Mouse (Mus musculus) heart, adult 2 months (tissue): ENCODE measurements at regions not wholly inside any gene's neighbourhood (a gene's known extent, or its start where the extent isn't known, plus 50 kb on each side); places are given as distances from the start of the nearest gene placed in this dataset.
A peak's percentile ranks its signal among the peaks of the same experiment; 100 is the strongest.

Experiments used
- DNase-seq, 2 experiments: peaks; one replicate each; pipeline ENCODE4 v3.0.0; 2021
- H3K27ac ChIP-seq: fragments of 200-600 bp; 2 replicates; pipeline ENCODE4 v1.8.1; 2022
- H3K27me3 ChIP-seq: fragments of 200-500 bp; 2 replicates; pipeline ENCODE4 v1.6.1; 2012; ENCODE audit warnings: mild to moderate bottlenecking, low read length, inconsistent platforms, mixed read lengths; ENCODE audit not compliant: control insufficient read depth, insufficient read depth
- H3K36me3 ChIP-seq: fragments of 200-500 bp; 2 replicates; pipeline ENCODE4 v1.6.1; 2012; ENCODE audit warnings: low read length, inconsistent platforms; ENCODE audit not compliant: control insufficient read depth, insufficient read depth
- H3K4me1 ChIP-seq: fragments of 200-500 bp; 2 replicates; pipeline ENCODE4 v1.6.1; 2011; ENCODE audit warnings: low read length; ENCODE audit not compliant: control insufficient read depth, insufficient read depth
- H3K4me3 ChIP-seq: fragments of 200-600 bp; 2 replicates; pipeline ENCODE4 v1.8.1; 2022
- H3K79me2 ChIP-seq: fragments of 200-500 bp; replicated peaks from 2 replicates; pipeline ENCODE4 v1.6.1; 2012; ENCODE audit warnings: mild to moderate bottlenecking, inconsistent platforms, low read length, moderate library complexity, mixed read lengths; ENCODE audit not compliant: control insufficient read depth, insufficient read depth
- H3K9ac ChIP-seq: fragments of 200-500 bp; 2 replicates; pipeline ENCODE4 v1.6.1; 2012; ENCODE audit warnings: low read depth, mild to moderate bottlenecking, control low read depth, inconsistent platforms, low read length, mixed read lengths
- CTCF ChIP-seq: fragments of 200-600 bp; IDR thresholded peaks from 2 replicates; pipeline ENCODE4 v1.8.1; 2022; ENCODE audit warnings: antibody characterized with exemption, mild to moderate bottlenecking, moderate library complexity
- EP300 ChIP-seq: fragments of 200-500 bp; IDR thresholded peaks from 2 replicates; pipeline ENCODE4 v1.6.1; 2011; ENCODE audit warnings: low read depth, low read length, control low read depth; ENCODE audit not compliant: insufficient read depth
- POLR2A ChIP-seq: fragments of 200-500 bp; IDR thresholded peaks from 2 replicates; pipeline ENCODE4 v1.6.1; 2011; ENCODE audit warnings: mild to moderate bottlenecking, low read depth, low read length, control low read depth; ENCODE audit not compliant: insufficient read depth
- WGBS: fragments of 180-500 bp; shearing (Covaris S2); methylation state at CpG from one replicate; pipeline ENCODE4 v1.1.7; 2018; 5-methylcytosine and 5-hydroxymethylcytosine counted together
- intact Hi-C: fragments of 180-260 bp; cut with DNase I; formaldehyde crosslinking; loops from one replicate; pipeline ENCODE4 v1.15.1; 2025

DNA sequence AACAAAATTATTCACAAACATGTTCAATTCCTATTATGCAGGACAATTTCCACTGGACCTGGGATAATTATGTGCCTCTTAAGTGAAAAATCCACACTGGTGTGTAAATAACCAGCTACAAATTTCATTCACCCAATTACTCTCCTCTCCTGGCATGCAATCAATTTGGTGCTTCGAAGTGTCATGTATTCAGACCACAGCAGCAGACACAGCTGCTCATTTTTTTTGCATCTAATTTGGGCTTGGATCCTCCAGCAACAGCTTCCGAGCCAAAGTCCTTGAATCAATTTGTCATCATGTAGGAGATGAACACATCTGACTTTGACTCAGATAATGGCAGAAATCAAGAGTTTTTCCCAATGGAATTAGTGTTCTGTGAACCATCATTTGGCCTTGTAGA is 113.1 kb upstream of the Tnfsf11 start:
- Histone ChIP-seq H3K36me3 (no peaks in the 10 kb centered on the region), H3K79me2 (no peaks in the 10 kb centered on the region), H3K4me1 (no peaks in the 10 kb centered on the region), H3K27me3 (no peaks in the 10 kb centered on the region), H3K4me3 (no peak overlapping the region), H3K27ac (no peak overlapping the region), H3K9ac (no peak overlapping the region)
- 46% methylated on average over 2 of the region's 2 CpGs for WGBS
- TF ChIP-seq CTCF: no peak
- no peak for TF ChIP-seq POLR2A
- TF ChIP-seq EP300: no peak
- DNase-seq: no peak
- intact Hi-C loops: no loop called here

DNA sequence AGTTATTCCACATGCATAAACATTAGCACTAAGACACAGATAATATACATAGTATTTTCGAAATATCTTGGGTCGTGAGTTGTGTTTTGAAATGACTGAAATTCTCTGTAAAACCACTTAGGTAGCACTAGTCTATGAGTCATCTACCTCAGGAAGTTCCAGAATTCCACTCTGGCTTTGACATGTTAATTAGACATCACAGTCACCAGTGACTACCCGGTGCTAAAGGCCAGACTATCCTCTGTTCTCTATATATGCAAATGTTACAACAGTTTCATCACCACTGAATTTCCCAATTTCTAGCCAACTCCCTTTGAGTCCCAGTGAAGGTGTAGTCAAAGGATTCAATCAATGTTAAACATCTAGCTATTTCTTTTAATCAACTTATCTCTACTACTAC is 112.3 kb upstream of the Tnfsf11 start:
- Histone ChIP-seq H3K4me1 (no peaks in the 10 kb centered on the region), H3K79me2 (no peaks in the 10 kb centered on the region), H3K9ac (no peak overlapping the region), H3K27me3 (no peaks in the 10 kb centered on the region), H3K27ac (no peak overlapping the region), H3K36me3 (no peaks in the 10 kb centered on the region), H3K4me3 (no peak overlapping the region)
- 55% methylated on average over 3 of the region's 3 CpGs for WGBS
- no peak for DNase-seq
- TF ChIP-seq CTCF (no peak), EP300 (no peak), POLR2A (no peak)
- intact Hi-C loops: no loop called here

DNA sequence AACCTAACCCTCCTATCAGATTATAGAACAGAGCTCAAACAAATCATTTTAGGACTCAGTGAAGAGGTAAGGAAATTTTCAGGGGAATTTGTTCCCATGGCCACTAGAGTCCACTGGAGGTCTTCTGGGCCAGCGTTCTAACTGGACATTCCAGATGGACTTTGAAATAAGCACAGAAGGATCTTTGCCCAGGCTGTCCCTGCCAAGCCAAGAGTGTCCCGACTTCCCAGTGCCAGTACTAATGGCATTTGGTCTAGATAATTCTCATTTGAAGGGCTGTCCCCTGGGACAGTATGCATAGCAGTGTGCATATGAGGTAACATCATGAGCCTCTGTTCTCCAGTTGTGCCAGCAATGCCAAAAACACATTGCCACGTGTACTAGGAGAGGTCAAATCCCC is 97.7 kb upstream of the Tnfsf11 start:
- 41% methylated on average over 3 of the region's 3 CpGs for WGBS
- Histone ChIP-seq H3K27ac (no peak overlapping the region), H3K36me3 (no peaks in the 10 kb centered on the region), H3K4me1 (no peaks in the 10 kb centered on the region), H3K27me3 (no peaks in the 10 kb centered on the region), H3K79me2 (no peaks in the 10 kb centered on the region), H3K9ac (no peak overlapping the region), H3K4me3 (no peak overlapping the region)
- no peak for TF ChIP-seq EP300
- TF ChIP-seq POLR2A: no peak
- peak; percentile 23; the same call in 1 of the 2 replicates for TF ChIP-seq CTCF
- no peak for DNase-seq
- intact Hi-C loops: no loop called here

DNA sequence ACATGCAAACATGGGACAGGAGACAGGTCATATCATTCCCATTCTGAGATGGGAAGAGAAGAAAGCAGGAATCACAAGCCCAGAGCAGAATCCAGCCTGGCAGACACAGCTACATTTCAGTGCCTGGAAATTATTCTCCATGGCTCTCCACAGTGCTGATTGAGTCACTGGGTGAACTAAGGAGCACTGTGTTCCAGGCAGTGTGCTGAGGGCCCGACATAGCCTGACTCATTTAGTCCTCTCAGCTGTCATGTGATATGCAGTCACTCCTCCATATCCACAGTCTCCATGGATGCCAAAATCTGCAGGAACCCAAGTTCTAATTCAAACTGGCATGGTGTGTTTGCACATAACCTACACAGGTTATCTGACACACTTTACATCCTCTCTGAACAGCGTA is 90.1 kb upstream of the Tnfsf11 start:
- Histone ChIP-seq H3K36me3 (no peaks in the 10 kb centered on the region), H3K4me1 (no peaks in the 10 kb centered on the region), H3K79me2 (no peaks in the 10 kb centered on the region), H3K9ac (no peak overlapping the region), H3K27me3 (no peaks in the 10 kb centered on the region), H3K4me3 (no peak overlapping the region), H3K27ac (no peak overlapping the region)
- no peak for DNase-seq
- TF ChIP-seq POLR2A (no peak), CTCF (no peak), EP300 (no peak)
- 52% methylated on average over 2 of the region's 2 CpGs for WGBS
- intact Hi-C loops: no loop called here

DNA sequence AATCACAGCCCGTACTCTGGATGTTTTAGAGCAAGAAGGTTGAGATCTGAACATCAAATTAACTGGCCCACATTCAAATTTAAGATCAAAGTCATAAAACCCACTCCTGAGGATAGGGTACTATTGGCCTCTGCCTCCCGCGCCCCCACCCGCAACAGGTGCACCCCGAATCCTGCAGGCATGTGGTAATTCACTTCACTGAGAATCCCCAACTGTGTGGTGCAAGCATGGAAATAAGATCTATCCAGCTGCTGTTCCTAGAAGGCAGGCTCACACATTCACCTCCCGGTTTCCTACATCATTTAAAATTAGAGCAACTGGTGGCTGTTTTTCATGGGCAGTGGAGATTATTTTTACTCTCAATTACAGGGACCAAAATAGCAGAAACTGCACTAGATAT is 87.8 kb upstream of the Tnfsf11 start:
- Histone ChIP-seq H3K36me3 (no peaks in the 10 kb centered on the region), H3K27ac (no peak overlapping the region), H3K4me1 (no peaks in the 10 kb centered on the region), H3K9ac (no peak overlapping the region), H3K79me2 (no peaks in the 10 kb centered on the region), H3K27me3 (no peaks in the 10 kb centered on the region), H3K4me3 (no peak overlapping the region)
- TF ChIP-seq CTCF: no peak
- no peak for TF ChIP-seq EP300
- TF ChIP-seq POLR2A: no peak
- no peak for DNase-seq
- intact Hi-C loops: no loop called here
- 87% methylated on average over 6 of the region's 6 CpGs for WGBS

DNA sequence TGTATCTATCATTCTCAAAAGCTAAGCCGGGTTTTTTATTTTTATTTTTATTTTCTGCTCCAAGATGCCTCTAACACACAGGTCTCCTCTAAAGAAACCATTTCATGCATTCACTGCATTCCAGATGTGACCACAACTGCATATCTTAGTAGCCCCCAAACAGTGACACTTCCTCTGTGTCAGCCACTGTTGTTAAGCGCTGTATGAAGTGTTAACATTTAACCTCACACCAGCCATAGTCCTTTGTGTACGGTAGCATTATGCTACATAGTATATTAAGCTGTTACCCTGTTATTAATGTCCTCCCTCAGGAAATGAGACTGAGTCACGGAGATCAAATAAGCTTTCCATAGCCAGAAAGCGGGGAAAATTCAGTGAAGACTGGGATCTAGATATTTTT is 79.2 kb upstream of the Tnfsf11 start:
- no peak for TF ChIP-seq POLR2A
- no peak for TF ChIP-seq EP300
- no peak for TF ChIP-seq CTCF
- no peaks in the 10 kb centered on the region for H3K27me3 ChIP-seq
- no peak overlapping the region for H3K27ac ChIP-seq
- intact Hi-C loops: no loop called here
- H3K4me1 ChIP-seq: peaks cover 1% of the 10 kb centered on the region; the same call in 1 of the 2 replicates
- no peaks in the 10 kb centered on the region for H3K79me2 ChIP-seq
- DNase-seq: no peak
- WGBS: 63% methylated on average over 5 of the region's 5 CpGs
- no peak overlapping the region for H3K4me3 ChIP-seq
- H3K9ac ChIP-seq: no peak overlapping the region
- H3K36me3 ChIP-seq: no peaks in the 10 kb centered on the region

DNA sequence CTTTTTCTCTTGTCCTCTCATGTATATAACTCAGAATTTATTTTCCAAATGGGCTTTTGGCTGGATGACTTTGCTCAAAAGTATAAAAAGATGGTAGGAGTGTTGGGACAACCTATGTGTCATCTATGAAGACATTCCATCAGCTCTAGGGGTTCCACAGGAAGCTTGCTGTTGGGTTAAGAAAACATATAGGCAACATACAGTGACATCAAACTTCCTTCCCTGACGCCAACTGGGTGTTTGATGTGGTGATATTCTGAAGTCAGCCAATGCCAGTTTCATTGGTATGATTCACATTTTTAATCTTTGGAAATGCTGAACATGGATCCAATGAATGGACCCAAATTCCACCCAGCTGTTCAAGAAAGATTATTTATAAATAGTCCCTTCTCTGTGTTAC is 76.5 kb upstream of the Tnfsf11 start:
- no peaks in the 10 kb centered on the region for H3K27me3 ChIP-seq
- H3K79me2 ChIP-seq: no peaks in the 10 kb centered on the region
- no peak for TF ChIP-seq CTCF
- no peak overlapping the region for H3K4me3 ChIP-seq
- no peaks in the 10 kb centered on the region for H3K36me3 ChIP-seq
- WGBS: 65% methylated on average over 1 of the region's 1 CpGs
- intact Hi-C loops: no loop called here
- H3K4me1 ChIP-seq: peaks cover 1% of the 10 kb centered on the region; the same call in 1 of the 2 replicates
- no peak overlapping the region for H3K9ac ChIP-seq
- H3K27ac ChIP-seq: no peak overlapping the region
- DNase-seq: no peak
